Mouse (Mus musculus): ENCODE measurements around the gene Rab34.
A peak's percentile ranks its signal among the peaks of the same experiment; 100 is the strongest.

Gene Rab34

DNA sequence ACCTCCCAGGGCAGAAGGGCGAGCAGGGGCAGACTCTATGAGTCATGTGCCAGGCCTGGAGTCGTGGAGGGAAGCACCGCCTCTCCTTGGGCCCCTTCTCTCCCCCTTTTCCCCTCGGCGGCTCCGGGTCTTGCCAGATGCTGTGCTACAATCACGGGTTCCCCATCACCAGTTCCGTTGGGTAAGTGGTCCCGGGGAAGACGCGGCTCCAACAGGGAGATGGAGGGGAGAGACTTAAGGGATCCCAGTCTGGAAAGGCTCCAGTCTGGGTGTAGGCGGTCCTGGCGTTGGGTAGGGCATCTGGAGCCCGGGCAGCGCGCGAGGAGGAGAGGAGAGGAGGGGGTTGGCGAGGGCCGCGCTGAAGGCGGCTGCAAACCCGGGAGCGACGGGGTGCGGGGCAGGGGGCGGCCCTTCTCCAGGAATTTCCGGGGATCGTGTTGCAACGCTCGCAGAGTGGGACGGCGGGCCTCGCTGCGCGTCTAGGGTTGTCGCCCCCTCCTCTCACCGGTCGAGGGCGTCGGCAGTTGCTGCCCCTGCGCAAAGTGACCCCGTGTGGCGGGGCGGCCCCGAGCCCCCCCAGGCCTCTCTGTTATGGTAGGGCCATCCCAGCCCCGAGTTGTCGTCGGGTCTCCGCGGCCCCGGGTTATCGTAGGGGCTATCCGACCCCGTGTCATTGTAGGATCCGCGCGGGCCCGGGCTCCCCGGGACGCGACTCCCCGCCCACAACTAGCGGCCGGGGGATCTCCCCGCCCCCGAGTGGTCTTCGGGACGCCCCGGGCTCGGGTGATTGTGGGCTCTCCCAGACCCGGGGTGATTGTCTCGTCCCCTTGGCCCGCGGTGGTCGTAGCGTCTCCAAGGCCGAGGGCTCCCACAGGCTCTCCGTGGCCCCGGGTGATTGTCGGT lies at the start of gene Rab34:
Gene Rab34 (plus strand): TSS at position 100 of the 903 bp plus-strand sequence.
- peak in 1 of 2 experiments; percentile 29 for DNase-seq

GRCm38 (mm10) chr11:78140665-78141064 lies 47.6 kb upstream of the Rab34 start:
- no peak for DNase-seq

- DNase-seq: no peak
These were observed 44.7 kb upstream of the Rab34 start for GRCm38 (mm10) chr11:78143520-78143919.

- no peak for DNase-seq
These were observed 42.1 kb upstream of the Rab34 start for GRCm38 (mm10) chr11:78146168-78146567.

- no peak for DNase-seq
These were observed 41.3 kb upstream of the Rab34 start for GRCm38 (mm10) chr11:78146707-78147543.

DNA sequence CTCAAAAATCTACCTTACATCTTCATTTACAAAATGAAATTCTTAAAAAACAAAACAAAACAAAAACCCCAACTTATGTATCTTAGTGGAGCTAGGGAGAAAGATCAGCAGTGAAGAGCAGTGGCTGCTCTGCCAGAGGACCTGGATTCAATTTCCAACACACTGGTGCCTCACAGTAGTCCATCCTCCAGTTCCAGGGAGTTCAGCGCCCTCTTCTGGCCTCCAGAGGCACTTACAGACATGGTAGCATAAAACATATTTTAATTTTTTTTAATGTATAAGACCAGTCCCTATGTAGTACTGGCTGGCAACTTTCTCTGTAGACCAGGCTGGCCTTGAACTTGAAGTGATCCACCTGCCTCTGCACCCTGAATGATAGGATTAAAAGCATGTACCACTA lies 37.1 kb upstream of the Rab34 start:
- peak in 1 of 2 experiments; percentile 24 for DNase-seq

GRCm38 (mm10) chr11:78152299-78153231 lies 35.7 kb upstream of the Rab34 start:
- peak; percentile 84 to 89 for DNase-seq

DNA sequence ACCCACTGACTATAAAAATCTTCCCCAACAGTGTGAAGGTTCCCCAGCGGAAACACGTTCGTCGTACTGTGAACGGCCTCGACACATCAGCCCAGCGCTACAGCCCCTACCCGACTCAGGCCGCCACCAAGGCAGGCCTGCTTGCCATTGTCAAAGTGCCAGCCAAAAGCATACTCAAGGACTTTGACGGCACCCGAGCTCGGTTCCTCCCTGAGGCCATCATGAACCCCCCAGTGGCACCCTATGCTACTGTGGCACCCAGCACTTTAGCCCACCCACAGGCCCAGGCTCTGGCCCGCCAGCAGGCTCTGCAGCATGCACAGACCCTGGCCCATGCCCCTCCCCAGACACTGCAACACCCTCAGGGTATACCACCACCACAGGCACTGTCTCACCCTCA lies 34.5 kb upstream of the Rab34 start:
- DNase-seq: peak in 1 of 2 experiments; percentile 17

DNA sequence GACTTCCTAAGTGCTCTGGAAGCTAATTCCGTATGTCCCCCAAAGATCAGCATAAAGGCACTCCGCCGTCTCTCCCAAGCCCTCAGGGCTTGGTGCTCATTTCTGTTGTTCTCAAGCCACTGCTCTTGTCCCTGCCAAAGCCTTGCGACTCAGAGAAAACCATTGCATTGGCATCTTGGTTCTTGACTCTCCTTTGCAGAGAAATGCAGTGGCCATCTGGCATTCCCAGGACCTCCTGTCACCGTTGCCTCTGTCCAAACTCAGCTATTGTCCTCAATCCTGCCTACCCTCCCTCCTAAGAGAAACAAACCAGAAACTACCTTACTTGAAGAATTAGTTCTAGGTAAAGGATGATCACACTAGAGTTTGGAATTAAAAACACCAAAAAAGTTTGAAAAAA lies 32.6 kb upstream of the Rab34 start:
- no peak for DNase-seq

DNA sequence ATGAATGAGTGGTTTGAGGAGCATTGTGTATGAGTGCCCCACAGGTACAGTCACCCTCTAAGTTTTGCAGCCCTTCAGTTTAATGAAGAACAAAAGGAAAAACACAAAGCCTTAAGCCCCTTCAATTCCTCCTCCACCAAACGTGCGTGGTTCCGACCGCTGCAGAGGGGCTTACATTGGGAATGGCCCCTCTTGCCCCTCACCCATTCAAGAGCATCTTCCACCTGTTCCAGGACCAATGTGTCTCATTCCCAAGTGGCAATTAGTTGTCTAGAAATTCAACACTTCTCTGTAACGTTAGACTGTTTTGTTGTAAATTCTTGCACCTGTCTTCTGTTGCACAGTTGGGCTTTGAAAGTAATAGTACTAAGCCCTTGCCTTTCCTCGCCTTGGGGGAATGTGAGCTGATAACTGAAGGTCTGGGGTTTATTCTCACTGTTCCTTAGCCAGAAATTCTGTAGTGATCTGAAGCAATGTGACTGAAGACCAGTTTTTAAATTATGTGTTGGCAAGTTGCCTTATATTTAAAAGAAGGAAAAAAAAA lies 32.0 kb upstream of the Rab34 start:
- no peak for DNase-seq

GRCm38 (mm10) chr11:78159096-78159495 lies 29.1 kb upstream of the Rab34 start:
- peak; percentile 80 to 82 for DNase-seq

DNA sequence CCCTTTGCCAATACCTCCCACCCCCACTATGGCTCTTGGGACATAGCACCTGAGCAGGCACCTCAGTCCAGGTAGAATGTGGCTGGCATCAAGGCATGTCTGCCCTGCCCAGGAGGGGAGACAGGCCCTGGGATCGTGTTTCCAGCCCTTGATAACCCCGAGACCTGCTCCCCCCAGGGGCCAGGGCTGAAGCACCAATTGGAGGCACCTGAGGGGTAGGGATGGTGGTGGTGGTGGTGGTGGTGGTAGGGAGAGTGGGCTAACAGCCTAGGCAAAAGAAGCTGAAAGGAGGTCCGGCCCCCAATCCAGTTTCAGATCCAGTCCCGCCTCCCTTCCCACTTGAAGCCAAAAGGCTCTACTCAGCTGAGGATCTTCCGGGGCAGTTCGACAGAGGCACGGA lies 28.7 kb upstream of the Rab34 start:
- no peak for DNase-seq

DNA sequence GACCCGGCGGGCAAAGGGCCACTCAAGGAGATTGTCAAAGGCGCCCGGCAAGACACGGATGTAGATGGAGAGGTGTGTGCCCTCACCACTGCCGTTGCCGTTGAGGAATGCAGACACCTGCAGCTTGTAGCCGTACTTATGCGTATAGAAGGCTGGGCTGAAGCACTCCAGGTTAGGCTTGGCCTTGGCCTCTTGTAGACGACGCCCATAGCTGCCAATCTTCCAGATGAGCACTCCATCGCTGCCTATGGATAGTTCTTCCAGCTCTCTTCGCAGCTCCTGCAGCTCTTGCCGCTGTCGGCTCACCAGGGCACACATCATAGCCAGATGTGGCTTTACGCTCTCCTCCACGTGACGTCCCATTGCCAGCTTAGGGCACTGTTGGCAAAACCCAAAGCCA lies 28.1 kb upstream of the Rab34 start:
- no peak for DNase-seq

DNA sequence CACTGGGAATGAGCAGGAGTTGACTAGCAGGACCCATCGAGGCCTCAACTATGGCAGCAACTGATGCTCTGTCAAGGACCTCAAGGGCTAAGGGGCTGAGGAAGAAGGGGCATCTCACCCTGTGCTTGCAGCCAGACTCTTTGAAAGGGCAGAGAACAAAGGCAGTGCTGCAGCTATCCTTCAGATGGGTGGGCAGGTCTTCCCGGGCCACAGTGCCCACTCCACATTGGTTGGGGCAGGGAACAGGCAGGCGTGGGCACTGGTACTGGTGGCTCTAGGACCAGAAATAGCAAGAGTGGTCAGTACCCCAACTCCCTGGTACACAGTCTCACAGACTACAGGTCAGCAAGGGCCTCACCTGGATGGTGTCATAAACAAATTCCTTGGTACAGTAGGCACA lies 27.6 kb upstream of the Rab34 start:
- DNase-seq: no peak

GRCm38 (mm10) chr11:78161169-78161568 lies 27.1 kb upstream of the Rab34 start:
- no peak for DNase-seq

DNA sequence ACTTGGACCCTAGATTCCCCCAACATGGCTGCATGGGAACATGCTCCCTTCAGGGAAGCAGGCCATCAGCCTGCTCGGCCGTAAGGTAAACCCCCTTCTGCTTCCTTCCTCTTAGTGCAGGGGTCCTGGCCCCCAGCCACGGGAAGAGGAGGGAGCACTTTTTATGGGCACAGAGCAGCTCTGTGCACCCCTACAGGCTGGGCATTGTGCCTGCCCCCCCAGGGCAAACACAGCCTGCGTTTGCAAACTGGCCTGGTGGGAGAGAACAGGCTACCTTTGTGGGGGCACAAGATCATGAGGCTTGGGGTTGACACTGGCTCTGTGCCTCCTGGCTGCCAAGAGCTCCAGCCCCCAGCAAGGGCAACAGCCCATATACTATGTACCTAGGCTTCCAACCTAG lies 26.3 kb upstream of the Rab34 start:
- DNase-seq: no peak

- DNase-seq: no peak
These were observed 25.7 kb upstream of the Rab34 start for GRCm38 (mm10) chr11:78162504-78162903.

GRCm38 (mm10) chr11:78163045-78163444 lies 25.2 kb upstream of the Rab34 start:
- DNase-seq: no peak

- no peak for DNase-seq
These were observed 24.3 kb upstream of the Rab34 start for GRCm38 (mm10) chr11:78163681-78164603.

DNA sequence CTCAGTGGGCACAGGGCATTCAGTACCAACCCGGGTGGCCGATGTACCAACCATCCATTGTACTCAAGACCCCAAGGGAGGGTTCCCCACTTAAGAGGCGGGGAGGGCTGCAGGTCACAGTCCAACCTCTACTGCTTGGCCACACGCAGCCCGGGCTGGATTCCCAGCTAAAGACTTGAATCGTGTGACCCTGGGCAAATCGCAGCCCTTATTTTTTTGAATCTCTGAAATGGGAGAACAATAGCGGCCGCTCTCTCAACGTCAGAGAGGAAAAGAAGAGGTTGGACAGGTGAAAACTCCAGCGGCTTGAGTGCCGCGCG lies 23.7 kb upstream of the Rab34 start:
- DNase-seq: no peak
